Mouse (Mus musculus): ENCODE results near the gene Fen1. TPM values are rescaled to one million over a fixed set of nuclear protein-coding genes. Genes with fewer than 3 reads are reported as not detected.

The Fen1 gene
- total RNA-seq, 2 experiments from 2014 or later: 4.5 to 4.7 TPM

DNA sequence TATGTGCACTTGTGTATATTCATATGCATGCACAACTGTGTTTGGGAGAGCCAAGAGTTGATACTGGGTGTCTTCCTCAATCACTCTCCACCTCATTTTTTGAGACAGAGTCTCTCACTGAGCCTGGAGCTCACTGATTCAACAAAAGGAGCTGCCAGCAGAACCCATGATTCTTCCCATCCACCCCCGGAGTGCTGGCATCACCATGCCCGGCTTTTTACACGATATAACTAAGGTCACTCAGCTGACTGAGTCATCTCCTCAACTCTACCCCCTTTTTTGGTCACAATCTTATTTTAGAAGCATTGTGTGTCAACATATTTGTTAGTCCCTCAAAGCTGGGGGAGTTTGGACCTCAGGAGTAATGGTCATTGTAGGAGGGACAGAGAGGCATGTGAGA, 40.1 kb downstream of the Fen1 start:
- DNase-seq (ENCODE audit: low spot score): no peak
- intact Hi-C loops (cut with DNase I): no loop called here

DNA sequence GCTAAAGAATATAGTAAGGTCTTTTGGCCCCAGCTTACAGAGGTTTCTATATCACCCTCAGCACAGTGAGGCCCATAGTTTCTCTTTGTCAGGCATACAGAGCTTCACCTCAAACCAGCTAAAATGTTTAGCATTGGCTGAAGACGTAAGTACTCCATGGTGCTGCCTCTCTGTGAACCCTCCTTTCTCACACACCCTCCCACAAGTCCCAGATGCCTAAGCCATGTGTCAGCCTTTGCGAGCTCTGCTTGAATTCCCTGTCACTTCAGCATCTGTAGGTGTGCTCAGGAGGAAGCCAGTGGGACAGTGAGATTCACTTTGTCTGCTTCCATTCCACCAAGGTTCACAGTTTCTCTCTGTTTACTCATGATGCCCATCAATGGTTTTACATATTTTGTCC, 46.2 kb downstream of the Fen1 start:
- no peak for DNase-seq (ENCODE audit: low spot score)
- intact Hi-C loops (cut with DNase I): no loop called here

DNA sequence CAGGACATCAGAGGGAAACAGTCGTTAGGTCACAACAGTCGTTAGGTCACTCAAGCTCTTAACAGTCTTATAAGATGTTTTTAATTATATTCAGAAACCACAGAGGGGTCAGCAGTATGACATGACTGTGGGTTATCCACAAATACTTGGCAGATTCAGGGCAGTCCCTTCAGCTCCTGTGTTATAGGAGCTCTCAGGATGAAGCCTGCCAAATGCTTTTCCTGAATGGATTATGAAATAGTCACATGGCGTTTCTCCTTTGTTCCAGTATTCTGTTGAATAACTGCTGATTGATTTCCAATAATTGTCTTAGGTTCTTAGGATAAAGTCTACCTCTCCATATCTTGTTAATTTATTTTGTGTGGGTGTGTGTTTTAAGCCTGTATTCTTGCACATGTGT, 54.8 kb downstream of the Fen1 start:
- DNase-seq (ENCODE audit: low spot score): no peak
- intact Hi-C loops (cut with DNase I): no loop called here

Small RNA genes lying within 50 kb of the gene (microRNA-seq; reads per million reads assigned to microRNA genes)
- gene Mir6993: not detected

Other genes starting within 250 kb of the Fen1 start
- 1,000 to 10,000 TPM; 2,502 to 2,556 TPM for gene Fth1, start 223.6 kb downstream of the Fen1 start, total RNA-seq (2021)
- under 1 TPM in 1 of 2 experiments, not detected in 1; 0.10 TPM for gene Best1, start 202.5 kb downstream of the Fen1 start, total RNA-seq (2021)
- 1 to 10 TPM; 8.9 to 9.3 TPM for gene Rab3il1, start 202.5 kb downstream of the Fen1 start, total RNA-seq (2021)
- 10 to 100 TPM; 35.9 to 36.0 TPM for gene Fads3, start 162.6 kb downstream of the Fen1 start, total RNA-seq (2021)
- gene Fads2, start 102.4 kb downstream of the Fen1 start, total RNA-seq (2021): 1 to 10 TPM; 5.2 to 5.4 TPM
- gene Fads1, start 21.3 kb downstream of the Fen1 start, total RNA-seq (2021): 10 to 100 TPM; 20.2 to 23.7 TPM
- 100 to 1,000 TPM; 172 to 178 TPM for gene Tmem258, start 155 bp downstream of the Fen1 start, total RNA-seq (2021)
- gene Myrf, start 36.6 kb upstream of the Fen1 start, total RNA-seq (2021): 1 to 10 TPM; 4.5 to 6.8 TPM
- gene Dagla, start 100.7 kb upstream of the Fen1 start, total RNA-seq (2021): 1 to 10 TPM; 3.2 to 3.3 TPM
- 10 to 100 TPM; 45.8 to 47.0 TPM for gene Syt7, start 184.9 kb upstream of the Fen1 start, total RNA-seq (2021)